Comparison of ENCODE assay signal across 9 mouse cellular contexts in the genomic region with DNA sequence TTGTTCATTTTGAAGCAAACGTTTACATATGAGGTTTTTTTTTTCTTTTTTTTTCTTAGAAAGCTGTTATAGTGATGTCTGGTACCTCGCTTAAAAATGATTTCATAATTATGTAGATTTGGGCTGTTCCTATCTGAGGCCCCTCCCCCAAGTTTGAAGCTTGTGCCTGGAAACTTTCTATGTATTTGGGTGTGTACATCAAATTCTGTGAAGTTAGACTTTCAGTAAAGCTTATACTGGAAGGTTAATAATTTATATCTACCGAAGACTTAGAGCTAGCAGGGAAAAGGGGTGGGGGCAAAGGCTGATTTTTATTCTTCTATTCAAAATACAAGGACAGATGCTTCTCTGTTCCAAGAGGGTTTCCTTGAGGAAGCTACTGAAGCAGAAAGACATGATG.
DNase-seq lines count a peak whose midpoint lies in the region; ATAC-seq and TF ChIP-seq lines count a peak whose summit lies in the region.
"Had no signal": no experiment of that assay in that cellular context is flagged by ENCODE, and none has a peak within 500 bp of the region (broad histone marks: within the 10 kb centered on the region; RNA-seq: fewer than 3 reads in every experiment).

No protein-coding gene starts in this region.

- no peaks in the 10 kb centered on the region for H3K9me3 ChIP-seq in heart, embryonic 12.5 days (replicated peaks)
- H3K9me3 ChIP-seq in MEL (replicated peaks; ENCODE audit: insufficient read depth, low read length) = no peaks in the 10 kb centered on the region
- H3K9me3 ChIP-seq in forebrain, embryonic 14.5 days (replicated peaks; ENCODE audit: control insufficient read depth, low read length) = no peaks in the 10 kb centered on the region
- no peaks in the 10 kb centered on the region for H3K9me3 ChIP-seq in midbrain, embryonic 10.5 days (replicated peaks)
- H3K9me3 ChIP-seq: limb, embryonic 15.5 days had no signal

- H3K27ac ChIP-seq in heart, embryonic 12.5 days (ENCODE audit: poor library complexity, severe bottlenecking) = no peak overlapping the region
- no peak overlapping the region; the same call in 1 of the 2 replicates for H3K27ac ChIP-seq in MEL (ENCODE audit: control insufficient read depth, low read depth, low read length)
- peak overlapping the region; percentile 97 for H3K27ac ChIP-seq in forebrain, embryonic 14.5 days (ENCODE audit: low read depth, low read length)
- H3K27ac ChIP-seq in midbrain, embryonic 10.5 days (replicated peaks) = peak overlapping the region; percentile 88
- H3K27ac ChIP-seq: limb, embryonic 15.5 days had no signal

- no peak for TF ChIP-seq RAD21 in MEL (IDR thresholded peaks at IDR 0.05; ENCODE audit: low read depth, low read length)

- H3K27me3 ChIP-seq in heart, embryonic 12.5 days (replicated peaks) = peaks cover 45% of the 10 kb centered on the region
- H3K27me3 ChIP-seq in MEL (ENCODE audit: control insufficient read depth in 1 of 2, insufficient read depth in 2 of 2, low read length in 2 of 2) = no peaks in the 10 kb centered on the region
- H3K27me3 ChIP-seq in forebrain, embryonic 14.5 days (replicated peaks; ENCODE audit: control insufficient read depth, insufficient read depth, low read length) = no peaks in the 10 kb centered on the region
- H3K27me3 ChIP-seq in midbrain, embryonic 10.5 days (ENCODE audit: low read depth, poor library complexity, severe bottlenecking) = peaks cover 66% of the 10 kb centered on the region

- H3K4me3 ChIP-seq in heart, embryonic 12.5 days = peak overlapping the region; percentile 30
- peak overlapping the region; percentile 61 to 81 for H3K4me3 ChIP-seq in MEL (ENCODE audit: control insufficient read depth in 1 of 2, insufficient read depth in 1 of 2, low read depth in 2 of 2, low read length in 2 of 2)
- H3K4me3 ChIP-seq in forebrain, embryonic 14.5 days (ENCODE audit: low read depth, low read length) = peak overlapping the region; percentile 78
- H3K4me3 ChIP-seq in midbrain, embryonic 10.5 days = peak overlapping the region; percentile 85

- peaks cover 4% of the 10 kb centered on the region for H3K79me2 ChIP-seq in MEL (ENCODE audit: control insufficient read depth, insufficient read depth, low read length, poor library complexity)

- 21% methylated on average over 3 of the region's 3 CpGs for WGBS in heart, embryonic 12.5 days
- WGBS in forebrain, embryonic 14.5 days = 0% methylated on average over 3 of the region's 3 CpGs
- 6% methylated on average over 3 of the region's 3 CpGs for WGBS in midbrain, embryonic 10.5 days

- no peak for ATAC-seq in heart, embryonic 12.5 days (ENCODE audit: insufficient number of reproducible peaks, low FRiP score)
- no peak for ATAC-seq in forebrain, embryonic 14.5 days

- TF ChIP-seq CTCF in MEL (IDR thresholded peaks at IDR 0.05 in 2 of 3, conservative IDR thresholded peaks at IDR 0.05 in 1 of 3; ENCODE audit: control insufficient read depth in 1 of 3, insufficient read depth in 1 of 3, low read depth in 2 of 3, low read length in 3 of 3, poor library complexity in 1 of 3, severe bottlenecking in 1 of 3) = no peak

- no peak for DNase-seq in heart, adult 18-20 months
- DNase-seq in MEL (ENCODE audit: low read depth, low spot score) = peak; percentile 30
- no peak for DNase-seq in forebrain, embryonic 14.5 days (ENCODE audit: low spot score)
- DNase-seq in midbrain, embryonic 10.5 days (ENCODE audit: low spot score) = no peak
- no peak for DNase-seq in adrenal gland, postnatal 14 days
- DNase-seq in thymus, postnatal 25 days = no peak
- DNase-seq in layer of hippocampus, adult 18-20 months (ENCODE audit: low spot score in 2 of 2) = no peak

- peaks cover 14% of the 10 kb centered on the region for H3K4me1 ChIP-seq in heart, embryonic 12.5 days (replicated peaks)
- peaks cover 3 to 11% of the 10 kb centered on the region in 2 experiments for H3K4me1 ChIP-seq in MEL (ENCODE audit: control insufficient read depth in 1 of 2, insufficient read depth in 2 of 2, low read length in 2 of 2)
- H3K4me1 ChIP-seq in forebrain, embryonic 14.5 days (ENCODE audit: control insufficient read depth, insufficient read depth, low read length) = peaks cover 2% of the 10 kb centered on the region; the same call in 1 of the 2 replicates
- H3K4me1 ChIP-seq in midbrain, embryonic 10.5 days = peaks cover 81% of the 10 kb centered on the region

- TF ChIP-seq EP300 in MEL (IDR thresholded peaks at IDR 0.05; ENCODE audit: low read depth in 1 of 2, low read length in 2 of 2) = no peak

- H3K4me2 ChIP-seq in heart, embryonic 12.5 days = peak overlapping the region; percentile 56
- peak overlapping the region; percentile 83 for H3K4me2 ChIP-seq in forebrain, embryonic 14.5 days (ENCODE audit: low read length)

- H3K9ac ChIP-seq in heart, embryonic 12.5 days = no peak overlapping the region; the same call in 1 of the 2 replicates
- H3K9ac ChIP-seq in MEL (ENCODE audit: control insufficient read depth, low read depth, low read length, poor library complexity, severe bottlenecking) = peak overlapping the region; percentile 55; the same call in 1 of the 2 replicates
- H3K9ac ChIP-seq in forebrain, embryonic 14.5 days (ENCODE audit: low read length) = peak overlapping the region; percentile 99
- H3K9ac ChIP-seq: limb, embryonic 15.5 days had no signal

- no peak for TF ChIP-seq POLR2A in MEL (IDR thresholded peaks at IDR 0.05; ENCODE audit: control insufficient read depth in 1 of 2, insufficient read depth in 1 of 2, low read depth in 1 of 2, low read length in 2 of 2, poor library complexity in 1 of 2)

- no peaks in the 10 kb centered on the region for H3K36me3 ChIP-seq in heart, embryonic 12.5 days
- peaks cover 0 to 6% of the 10 kb centered on the region in 2 experiments; a peak in 3 of 4 replicates for H3K36me3 ChIP-seq in MEL (ENCODE audit: control insufficient read depth in 1 of 2, insufficient read depth in 2 of 2, low read length in 2 of 2)
- peaks cover 49% of the 10 kb centered on the region for H3K36me3 ChIP-seq in forebrain, embryonic 14.5 days (ENCODE audit: control insufficient read depth, insufficient read depth, low read length)
- H3K36me3 ChIP-seq in midbrain, embryonic 10.5 days = peaks cover 53% of the 10 kb centered on the region
- H3K36me3 ChIP-seq: limb, embryonic 15.5 days had no signal

TF ChIP-seq in MEL, 35 proteins besides CTCF, POLR2A, EP300 and RAD21:
- TF ChIP-seq ZKSCAN1 (IDR thresholded peaks at IDR 0.05; ENCODE audit: low read depth, low read length) = no peak
- no peak for TF ChIP-seq KAT2A (conservative IDR thresholded peaks at IDR 0.05; ENCODE audit: low read depth, low read length)
- no peak for TF ChIP-seq SIN3A (IDR thresholded peaks at IDR 0.05; ENCODE audit: low read length)
- TF ChIP-seq NRF1 (IDR thresholded peaks at IDR 0.05; ENCODE audit: insufficient read depth, low read depth, low read length, poor library complexity, severe bottlenecking) = no peak
- TF ChIP-seq GABPA (IDR thresholded peaks at IDR 0.05; ENCODE audit: low read depth, low read length) = no peak
- TF ChIP-seq E2F4 (IDR thresholded peaks at IDR 0.05; ENCODE audit: borderline replicate concordance, low read depth, low read length) = no peak

Comparison
In these comparisons a context has a peak if more than half of its experiments do, and no peak if none do; other contexts are left out.
1. H3K27ac ChIP-seq: peak in forebrain, embryonic 14.5 days (single experiment) and midbrain, embryonic 10.5 days (single experiment); none in heart, embryonic 12.5 days (single experiment) and MEL (single experiment).
2. H3K4me3 ChIP-seq: peak in every context shown above with its lines; median percentile 85 in midbrain, embryonic 10.5 days; 78 in forebrain, embryonic 14.5 days; 71 in MEL; 30 in heart, embryonic 12.5 days.